Mouse (Mus musculus): ENCODE measurements around the gene Bcap29.
"Not testable (repeated sequence)": the region's sequence is repeated elsewhere in the genome, so short reads cannot be mapped to it uniquely, and the experiment has no call there.

The Bcap29 gene

DNA sequence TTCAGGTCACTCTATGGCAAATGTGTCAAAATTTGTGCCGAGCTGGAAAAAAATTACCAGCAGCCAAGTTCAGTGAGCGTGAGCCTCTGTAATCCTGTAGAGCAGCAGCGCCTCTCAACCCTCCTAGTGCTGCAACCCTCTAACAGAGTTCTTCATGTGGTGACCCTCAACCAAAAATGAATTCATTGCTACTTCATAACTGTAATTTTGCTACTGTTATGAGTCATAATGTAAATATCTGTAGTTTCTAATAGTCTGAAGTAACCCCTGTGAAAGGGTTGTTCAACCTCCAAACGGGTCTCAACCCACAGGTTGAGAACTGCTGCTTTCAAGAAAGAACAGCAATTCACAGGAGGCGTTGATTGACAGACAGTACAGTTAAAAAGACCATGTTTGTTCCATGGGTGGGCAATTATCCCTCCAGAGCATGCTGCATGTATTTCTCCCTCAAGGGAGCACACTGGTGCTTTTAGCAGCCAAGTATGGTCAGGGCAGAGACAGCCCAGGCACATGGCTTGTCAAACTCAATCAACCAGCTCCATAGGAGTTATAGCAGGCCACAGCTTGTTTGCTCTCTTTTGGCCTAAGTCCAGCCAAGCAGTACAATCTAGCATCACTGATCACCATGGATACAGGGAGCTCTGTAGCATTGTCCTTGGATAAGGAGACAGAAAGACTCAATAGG lies 53.7 kb downstream of the Bcap29 start:
- DNase-seq (ENCODE audit: low spot score in 2 of 2): peak in 1 of 2 experiments; percentile 24

DNA sequence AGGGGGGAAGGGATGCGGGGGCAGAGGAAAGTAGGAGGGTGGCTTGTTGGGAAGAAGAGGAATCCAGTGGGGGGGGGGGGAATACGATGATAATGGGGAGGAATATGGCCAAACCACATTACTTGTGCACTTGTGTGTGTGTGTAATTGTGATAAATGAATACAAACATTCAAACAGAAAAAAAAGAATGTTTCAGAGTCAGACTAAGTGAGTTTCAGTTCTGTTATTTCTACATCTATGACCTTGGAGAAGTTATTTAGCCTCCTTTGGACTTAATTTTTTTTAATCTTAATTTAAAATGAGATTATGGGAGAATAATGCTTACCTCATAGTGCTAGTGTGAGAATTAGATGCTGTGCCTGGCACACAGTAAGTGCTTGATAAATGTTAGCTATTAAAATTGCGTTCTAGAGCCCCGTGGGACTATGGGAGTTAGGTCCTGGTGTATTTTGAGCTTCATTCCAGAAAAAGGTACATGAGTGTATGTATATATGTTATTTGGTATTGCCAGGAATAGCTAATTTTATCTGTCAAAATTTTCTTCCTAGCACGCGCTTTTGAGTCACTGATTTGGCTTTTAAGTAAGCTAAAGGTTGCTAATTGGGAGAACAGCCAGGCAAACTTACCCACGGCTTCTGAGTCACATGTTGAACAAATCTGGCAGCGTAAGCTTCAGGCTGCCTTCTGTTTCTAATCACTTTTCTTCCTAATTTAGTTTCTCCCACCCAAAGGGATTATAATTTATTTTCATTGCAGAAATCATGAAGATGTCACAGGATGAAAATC lies 55.6 kb downstream of the Bcap29 start:
- peak in 1 of 2 experiments; percentile 75 for DNase-seq (ENCODE audit: low spot score in 2 of 2)

DNA sequence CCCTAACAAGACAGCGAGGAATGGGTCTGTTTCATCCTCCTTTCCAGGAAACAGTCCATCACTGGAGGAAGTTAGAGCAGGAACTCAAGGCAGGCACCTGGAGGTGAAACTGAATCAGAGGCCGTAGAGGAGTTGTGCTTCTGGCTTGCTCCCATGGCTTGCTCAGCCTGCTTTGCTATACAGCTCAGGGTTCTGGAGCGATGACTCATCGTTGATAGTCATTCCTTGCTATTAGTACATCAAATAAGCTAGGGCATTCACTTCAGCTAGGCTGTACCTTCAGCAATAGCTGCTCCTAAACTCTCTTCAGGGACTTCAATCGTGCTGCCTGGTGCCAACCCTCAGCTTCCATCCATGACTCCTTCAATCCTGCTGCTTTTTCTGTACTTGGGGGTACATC lies 60.0 kb downstream of the Bcap29 start:
- no peak for DNase-seq (ENCODE audit: low spot score in 2 of 2)

DNA sequence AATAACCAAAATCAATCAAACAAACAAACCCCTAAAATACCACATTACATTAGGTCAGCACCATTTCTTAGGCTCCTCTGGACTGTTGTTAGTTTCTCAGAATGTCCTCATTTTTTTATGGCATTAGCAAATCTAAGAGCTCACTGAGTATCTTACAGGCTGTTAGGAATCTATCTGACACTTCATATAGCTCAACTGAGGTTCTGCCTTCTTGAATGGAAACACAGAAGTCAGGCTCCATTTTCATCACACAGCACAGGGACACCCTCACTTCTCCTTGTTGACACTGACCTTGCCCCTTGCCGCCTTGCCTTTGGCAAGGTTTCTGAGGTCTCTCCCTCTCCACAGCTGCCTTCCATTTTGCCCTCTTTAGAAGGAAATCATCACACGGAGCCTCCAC lies 64.7 kb downstream of the Bcap29 start:
- no peak for DNase-seq (ENCODE audit: low spot score in 2 of 2)

DNA sequence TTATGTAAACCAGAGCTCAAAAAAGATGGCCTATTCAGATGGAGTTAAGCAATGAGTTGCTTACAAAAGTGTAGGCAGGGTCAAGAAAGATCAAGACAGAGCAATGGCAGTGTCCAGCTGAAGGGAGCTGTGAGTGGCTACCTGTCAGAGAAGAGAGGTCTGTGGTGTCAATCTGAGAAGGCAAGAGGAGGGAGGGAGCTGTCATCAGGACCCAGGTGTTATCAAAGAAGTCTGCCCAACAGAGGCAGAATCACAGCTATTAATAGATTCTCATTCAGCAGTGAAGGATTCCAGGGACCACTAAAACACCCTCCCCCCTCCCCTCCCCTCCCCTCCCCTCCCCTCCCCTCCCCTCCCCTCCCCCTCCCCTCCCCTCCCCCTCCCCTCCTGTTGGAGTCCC lies 65.8 kb downstream of the Bcap29 start:
- DNase-seq (ENCODE audit: low spot score in 2 of 2): no peak

DNA sequence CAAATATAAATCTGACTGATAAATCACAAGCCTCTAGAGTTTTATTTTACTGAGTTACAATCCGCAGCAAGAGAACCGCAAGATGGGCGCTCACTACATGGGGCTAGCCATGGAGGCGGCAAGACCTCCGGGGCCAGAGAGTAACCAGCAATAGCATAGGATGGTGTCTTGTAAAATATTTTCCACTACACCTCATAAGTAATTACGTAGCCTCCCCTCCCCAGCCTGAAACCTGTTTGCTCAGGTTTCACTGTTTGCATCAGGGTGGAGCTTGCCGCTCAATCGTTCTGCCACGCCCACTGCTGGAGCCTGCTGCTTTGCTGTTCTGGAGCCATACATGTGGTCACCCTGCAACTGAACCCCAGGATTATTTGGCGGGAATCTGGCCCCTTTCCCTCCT lies 66.9 kb downstream of the Bcap29 start:
- DNase-seq (ENCODE audit: low spot score in 2 of 2): not testable (repeated sequence)

DNA sequence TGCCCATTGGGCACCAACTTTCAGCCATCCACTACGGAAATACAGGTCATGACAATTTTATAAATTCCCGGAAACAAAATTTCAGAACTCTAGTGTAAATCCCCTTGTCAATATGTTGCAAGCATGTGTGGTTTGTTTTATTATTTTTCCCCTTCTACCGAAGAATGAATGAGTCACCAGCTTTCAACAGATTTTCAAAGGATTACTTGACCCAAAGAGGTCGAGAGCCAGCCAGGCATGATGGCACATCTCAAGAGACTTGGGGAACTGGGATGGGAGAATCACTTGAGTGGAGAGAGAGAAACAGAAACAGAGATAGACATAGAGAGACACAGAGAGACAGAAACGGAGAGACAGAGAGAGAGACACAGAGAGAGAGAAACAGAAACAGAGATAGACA lies 73.7 kb downstream of the Bcap29 start:
- no peak for DNase-seq (ENCODE audit: low spot score in 2 of 2)

DNA sequence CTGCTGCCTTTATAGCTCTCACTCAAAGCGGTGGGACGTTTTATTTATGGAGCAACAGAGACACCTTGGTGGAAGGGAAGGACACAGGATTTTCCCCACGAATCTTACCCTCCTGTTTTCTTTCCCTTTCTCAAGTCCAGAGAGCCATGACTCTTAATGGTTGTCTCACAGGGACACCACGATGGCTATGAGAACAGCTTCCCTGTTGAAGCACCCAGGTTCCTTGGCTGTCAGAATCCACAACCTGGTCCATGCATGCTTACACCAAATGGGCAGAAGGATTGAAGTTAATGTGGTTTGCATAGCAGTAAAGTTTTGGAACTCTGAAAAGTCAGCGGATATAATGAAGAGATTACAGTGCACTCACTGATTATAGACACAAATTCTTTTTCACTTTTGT lies 74.5 kb downstream of the Bcap29 start:
- no peak for DNase-seq (ENCODE audit: low spot score in 2 of 2)

DNA sequence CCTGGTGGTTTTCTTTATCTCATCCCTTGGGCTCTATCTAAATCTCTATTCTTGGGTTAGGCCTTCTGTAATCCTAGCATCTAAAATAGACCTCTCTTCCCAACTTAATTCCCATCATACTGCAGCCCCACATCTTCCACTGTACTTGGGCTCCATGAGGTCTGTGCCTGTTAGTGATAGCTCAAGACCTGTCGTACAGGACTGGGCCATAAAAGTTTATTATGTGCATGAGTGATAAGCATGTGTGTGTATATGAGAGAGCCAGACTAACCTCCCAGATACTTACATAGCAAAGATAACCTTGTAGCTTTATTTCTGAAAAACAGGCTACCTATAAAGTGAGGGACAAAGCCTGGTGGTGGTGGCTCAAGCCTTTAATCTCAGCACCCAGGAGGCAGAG lies 80.1 kb downstream of the Bcap29 start:
- DNase-seq (ENCODE audit: low spot score in 2 of 2): no peak

DNA sequence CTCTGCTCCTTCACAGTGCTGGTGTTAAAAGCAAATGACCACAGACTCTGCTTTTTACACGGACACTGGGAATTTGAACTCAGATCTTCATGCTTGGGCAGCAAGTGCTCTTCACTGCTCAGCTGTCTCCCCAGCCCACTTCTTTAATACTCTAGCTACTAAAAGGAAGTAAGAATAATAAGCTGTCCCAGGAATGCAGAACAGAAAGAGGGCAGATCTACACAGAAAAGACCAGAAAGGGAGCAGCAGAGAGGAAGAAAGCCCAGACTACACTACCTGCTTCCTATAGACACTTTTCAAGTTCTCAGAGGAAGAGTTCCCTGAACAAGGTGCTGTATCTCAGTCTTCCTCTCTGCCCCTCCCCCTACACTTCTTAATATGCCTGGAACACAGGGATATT lies 83.2 kb downstream of the Bcap29 start:
- no peak for DNase-seq (ENCODE audit: low spot score in 2 of 2)

DNA sequence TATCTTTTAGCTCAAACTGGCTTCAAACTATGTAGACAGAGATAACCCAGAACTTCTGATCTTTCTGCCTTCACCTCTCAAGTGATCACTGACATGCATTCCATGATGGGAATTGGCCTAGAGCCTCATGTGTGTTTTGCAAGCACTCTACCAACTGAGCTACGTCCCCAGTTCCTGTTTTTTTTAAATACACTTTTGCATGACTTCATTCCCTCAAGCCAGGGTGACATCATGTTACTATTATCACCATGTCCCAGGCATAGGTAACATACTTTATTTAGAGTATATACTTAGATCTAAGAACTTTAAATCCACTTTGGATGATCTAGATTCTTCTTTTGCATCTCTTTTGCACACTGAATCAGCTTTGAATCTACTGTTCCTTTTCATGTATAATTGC lies 88.4 kb downstream of the Bcap29 start:
- DNase-seq (ENCODE audit: low spot score in 2 of 2): no peak

DNA sequence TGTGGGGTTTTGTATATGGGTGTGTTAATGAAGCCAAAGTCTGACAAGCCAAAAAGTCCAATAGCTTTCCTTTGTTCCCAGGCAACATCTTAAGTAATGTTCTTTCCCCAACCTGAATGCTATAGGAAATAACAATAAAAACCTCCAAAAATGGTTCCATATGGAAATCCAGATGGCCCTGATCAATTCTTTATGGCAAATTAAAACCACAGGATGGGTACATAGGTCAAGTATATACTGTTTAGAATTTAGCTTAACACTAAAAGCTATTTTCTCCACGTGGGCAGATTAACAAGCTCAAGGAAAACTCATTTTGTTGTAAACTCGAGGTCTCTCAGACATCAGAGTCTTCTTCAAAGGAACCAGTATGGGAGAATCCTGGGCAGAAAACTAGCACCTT lies 89.2 kb downstream of the Bcap29 start:
- no peak for DNase-seq (ENCODE audit: low spot score in 2 of 2)

DNA sequence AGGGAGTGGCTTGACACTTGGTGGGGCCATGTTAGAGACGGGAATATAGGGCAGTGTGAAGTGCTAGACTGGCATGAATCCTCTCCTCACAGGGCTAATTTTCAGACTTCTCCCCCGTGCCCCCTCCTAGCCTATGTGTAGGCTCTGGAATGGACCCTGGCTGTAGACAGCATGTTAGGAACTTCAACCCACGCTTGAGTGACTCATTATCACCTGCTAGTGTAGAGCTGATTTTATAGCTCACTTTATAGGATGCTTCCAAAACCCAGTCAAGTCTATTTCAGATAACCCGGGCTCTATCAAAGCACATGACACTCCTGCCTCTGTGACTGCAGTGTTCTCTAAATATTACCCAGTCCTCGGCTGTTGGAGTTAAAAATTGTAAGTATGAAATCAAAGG lies 92.9 kb downstream of the Bcap29 start:
- no peak for DNase-seq (ENCODE audit: low spot score in 2 of 2)
